Mouse (Mus musculus): ENCODE data around the gene Man1c1. TPM values are rescaled to one million over a fixed set of nuclear protein-coding genes. Genes with fewer than 3 reads are reported as not detected.

The Man1c1 gene
- polyA plus RNA-seq, 1 experiment from 2014 or later, result 5.6 TPM

DNA sequence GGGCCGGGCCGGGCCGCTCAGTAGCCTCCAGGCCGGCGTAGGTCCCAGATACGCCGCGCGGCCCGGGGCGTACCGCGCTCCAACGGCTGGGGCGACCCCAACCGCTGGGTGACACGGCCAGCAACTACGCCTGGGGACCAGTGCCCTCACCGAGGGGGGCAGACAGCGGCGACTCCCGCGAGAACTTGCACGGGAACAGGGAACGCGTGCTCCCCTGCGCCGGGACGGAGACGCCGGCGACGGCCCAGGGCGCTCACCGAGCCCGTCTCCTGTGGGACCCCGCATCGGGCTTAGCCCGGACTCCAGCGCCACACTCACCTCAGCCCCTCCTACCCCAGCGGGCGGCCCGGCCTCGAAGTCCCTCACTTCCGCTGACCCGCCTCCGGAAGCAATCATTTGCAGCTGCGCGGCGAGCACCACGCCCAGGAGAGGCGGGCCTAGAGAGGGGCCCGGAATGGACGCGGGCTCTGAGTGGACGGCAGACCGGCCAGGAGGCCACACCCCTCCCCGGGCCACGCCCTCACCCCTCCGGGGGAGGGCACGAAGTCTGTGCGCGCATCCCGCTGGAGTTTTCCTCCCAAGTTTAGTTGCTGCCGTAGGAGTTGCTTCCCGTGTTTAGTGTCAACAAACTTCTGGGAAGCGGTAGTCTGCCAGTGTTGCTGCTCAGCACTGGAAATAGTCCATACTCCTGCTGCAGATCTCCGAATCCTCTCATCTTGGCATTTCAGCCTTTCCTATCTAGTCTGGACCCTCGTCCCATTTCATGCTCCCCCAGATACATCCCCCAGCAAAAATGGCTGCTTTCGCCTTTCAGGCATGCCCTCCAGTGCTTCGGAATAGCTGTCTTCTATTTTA, 168.9 kb downstream of the Man1c1 start, which contains the start of gene Mtfr1l:
Gene Mtfr1l, minus strand, starts transcription at position 456 of the 855 bp plus-strand sequence.
- Histone ChIP-seq H3K4me2 (ENCODE audit: low read depth, low read length) (peak within 1 kb of the TSS; percentile 83), H3K4me1 (ENCODE audit: control insufficient read depth, insufficient read depth, low read length) (peaks cover 16% of the 10 kb centered on the region), H3K27me3 (ENCODE audit: control insufficient read depth, insufficient read depth, low read length) (no peaks in the 10 kb centered on the region), H3K4me3 (ENCODE audit: low read depth, low read length) (peak within 1 kb of the TSS; percentile 98), H3K36me3 (ENCODE audit: control insufficient read depth, insufficient read depth, low read length) (peaks cover 26% of the 10 kb centered on the region), H3K27ac (ENCODE audit: low read depth, low read length) (peak within 1 kb of the TSS; percentile 76), H3K9ac (replicated peaks; ENCODE audit: low read depth, low read length) (peak within 1 kb of the TSS; percentile 78), H3K9me3 (ENCODE audit: control insufficient read depth, low read length) (no peaks in the 10 kb centered on the region)
- under 1% methylated on average over 69 of the region's 71 CpGs for WGBS
- ATAC-seq (ENCODE audit: low read depth), result peak; percentile 97

DNA sequence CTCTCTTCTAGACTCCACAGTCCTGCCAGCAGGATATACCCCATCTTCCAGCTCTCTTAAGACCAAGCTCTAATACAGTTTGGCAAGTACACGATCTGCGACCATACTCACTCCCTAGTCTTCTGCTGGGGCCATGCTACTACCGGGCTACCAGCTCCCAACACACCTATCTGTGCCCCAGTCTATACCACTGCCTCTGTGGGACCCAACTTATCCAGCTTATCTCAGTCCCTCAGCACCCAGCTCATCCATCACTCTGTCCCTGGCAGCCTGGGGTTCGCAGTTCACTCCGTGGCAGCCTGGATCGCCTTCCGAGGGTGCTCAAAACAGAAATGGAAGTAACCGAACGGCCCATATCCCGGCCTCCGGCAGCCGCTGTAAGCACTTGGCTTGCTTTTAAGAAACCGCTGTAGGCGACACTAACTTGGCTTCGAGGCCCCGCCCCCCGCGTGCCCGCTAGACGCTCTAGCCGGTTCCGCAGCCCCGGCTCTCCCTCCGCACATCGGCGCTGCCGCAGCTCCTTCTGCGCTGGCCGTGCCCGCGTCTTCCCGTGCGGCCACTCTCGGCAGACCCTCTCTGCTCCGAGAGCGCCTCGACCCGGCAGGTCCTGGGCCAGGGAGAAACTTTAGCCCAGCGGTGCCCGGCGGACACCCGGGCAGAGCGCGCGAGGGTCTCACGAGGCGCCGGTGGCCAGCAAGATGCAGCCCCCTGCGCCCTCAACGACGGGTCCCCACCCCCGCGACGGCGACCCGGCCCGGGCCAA, 169.8 kb downstream of the Man1c1 start:
- Histone ChIP-seq H3K36me3 (ENCODE audit: control insufficient read depth, insufficient read depth, low read length) (peaks cover 26% of the 10 kb centered on the region), H3K4me1 (ENCODE audit: control insufficient read depth, insufficient read depth, low read length) (peaks cover 16% of the 10 kb centered on the region), H3K4me2 (ENCODE audit: low read depth, low read length) (peak overlapping the region; percentile 83), H3K27ac (ENCODE audit: low read depth, low read length) (peak overlapping the region; percentile 76), H3K27me3 (ENCODE audit: control insufficient read depth, insufficient read depth, low read length) (no peaks in the 10 kb centered on the region), H3K9ac (replicated peaks; ENCODE audit: low read depth, low read length) (peak overlapping the region; percentile 78), H3K9me3 (ENCODE audit: control insufficient read depth, low read length) (no peaks in the 10 kb centered on the region), H3K4me3 (ENCODE audit: low read depth, low read length) (peak overlapping the region; percentile 98)
- under 1% methylated on average over 49 of the region's 57 CpGs for WGBS
- peak; percentile 13 for ATAC-seq (ENCODE audit: low read depth)

DNA sequence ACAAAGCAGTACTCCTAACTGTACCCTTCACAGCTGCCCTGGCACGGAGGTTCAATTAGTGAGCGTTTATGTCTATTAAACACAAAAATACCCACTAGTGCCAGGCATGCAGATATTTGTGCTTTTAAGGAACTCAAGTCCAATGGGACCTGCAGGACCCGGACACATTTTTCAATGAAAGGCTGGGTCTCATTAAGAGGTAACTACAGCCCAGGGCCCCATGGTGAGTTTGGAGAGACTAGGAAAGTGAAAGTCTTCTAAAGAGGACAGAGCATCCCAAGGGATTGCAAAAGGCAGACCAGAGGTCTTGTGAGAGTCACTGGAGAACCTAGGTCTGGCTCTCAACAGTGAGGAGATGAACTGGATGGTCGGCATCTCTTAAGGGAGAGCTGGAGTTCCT, 170.7 kb downstream of the Man1c1 start:
- Histone ChIP-seq H3K4me2 (ENCODE audit: low read depth, low read length) (peak overlapping the region; percentile 83), H3K27me3 (ENCODE audit: control insufficient read depth, insufficient read depth, low read length) (no peaks in the 10 kb centered on the region), H3K4me1 (ENCODE audit: control insufficient read depth, insufficient read depth, low read length) (peaks cover 16% of the 10 kb centered on the region), H3K36me3 (ENCODE audit: control insufficient read depth, insufficient read depth, low read length) (peaks cover 28% of the 10 kb centered on the region), H3K4me3 (ENCODE audit: low read depth, low read length) (no peak overlapping the region), H3K9ac (replicated peaks; ENCODE audit: low read depth, low read length) (no peak overlapping the region), H3K27ac (ENCODE audit: low read depth, low read length) (no peak overlapping the region), H3K9me3 (ENCODE audit: control insufficient read depth, low read length) (no peaks in the 10 kb centered on the region)
- WGBS, result 86% methylated on average over 4 of the region's 4 CpGs
- ATAC-seq (ENCODE audit: low read depth), result no peak

- Histone ChIP-seq H3K36me3 (ENCODE audit: control insufficient read depth, insufficient read depth, low read length) (peaks cover 30% of the 10 kb centered on the region), H3K9ac (replicated peaks; ENCODE audit: low read depth, low read length) (no peak overlapping the region), H3K9me3 (ENCODE audit: control insufficient read depth, low read length) (no peaks in the 10 kb centered on the region), H3K27ac (ENCODE audit: low read depth, low read length) (no peak overlapping the region), H3K27me3 (ENCODE audit: control insufficient read depth, insufficient read depth, low read length) (no peaks in the 10 kb centered on the region), H3K4me3 (ENCODE audit: low read depth, low read length) (no peak overlapping the region), H3K4me2 (ENCODE audit: low read depth, low read length) (no peak overlapping the region), H3K4me1 (ENCODE audit: control insufficient read depth, insufficient read depth, low read length) (peaks cover 16% of the 10 kb centered on the region)
- ATAC-seq (ENCODE audit: low read depth), result no peak
- WGBS, result 86% methylated on average over 4 of the region's 4 CpGs
Observed at GRCm38 (mm10) chr4:134532928-134533327, 171.2 kb downstream of the Man1c1 start.

DNA sequence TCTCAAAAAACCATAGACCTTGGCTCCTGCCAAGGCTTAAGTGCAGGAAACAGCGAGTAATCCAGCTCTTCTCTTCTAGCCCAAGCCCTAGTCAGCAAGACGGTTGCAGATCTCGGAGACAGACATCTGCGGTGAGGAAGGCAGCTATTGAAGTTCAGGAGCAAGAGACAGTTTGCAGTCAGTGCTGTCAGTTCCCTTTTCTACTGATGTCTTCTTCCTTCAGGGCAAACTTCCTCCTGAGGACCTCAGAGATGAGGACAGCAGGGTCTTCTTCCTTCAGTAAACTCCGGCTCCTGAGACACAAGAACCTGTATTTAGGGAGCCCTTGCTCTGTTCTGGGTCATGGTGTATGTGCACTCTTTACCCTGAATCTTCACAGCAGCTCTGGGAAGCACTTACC, 177.9 kb downstream of the Man1c1 start:
- no peak overlapping the region for H3K4me2 ChIP-seq (ENCODE audit: low read depth, low read length)
- no peak overlapping the region for H3K27ac ChIP-seq (ENCODE audit: low read depth, low read length)
- no peaks in the 10 kb centered on the region for H3K9me3 ChIP-seq (ENCODE audit: control insufficient read depth, low read length)
- H3K9ac ChIP-seq (replicated peaks; ENCODE audit: low read depth, low read length), result no peak overlapping the region
- H3K27me3 ChIP-seq (ENCODE audit: control insufficient read depth, insufficient read depth, low read length), result no peaks in the 10 kb centered on the region
- H3K4me3 ChIP-seq (ENCODE audit: low read depth, low read length), result no peak overlapping the region
- H3K36me3 ChIP-seq (ENCODE audit: control insufficient read depth, insufficient read depth, low read length), result peaks cover 37% of the 10 kb centered on the region
- H3K4me1 ChIP-seq (ENCODE audit: control insufficient read depth, insufficient read depth, low read length), result no peaks in the 10 kb centered on the region
- ATAC-seq (ENCODE audit: low read depth), result no peak
- 83% methylated on average over 5 of the region's 5 CpGs for WGBS

DNA sequence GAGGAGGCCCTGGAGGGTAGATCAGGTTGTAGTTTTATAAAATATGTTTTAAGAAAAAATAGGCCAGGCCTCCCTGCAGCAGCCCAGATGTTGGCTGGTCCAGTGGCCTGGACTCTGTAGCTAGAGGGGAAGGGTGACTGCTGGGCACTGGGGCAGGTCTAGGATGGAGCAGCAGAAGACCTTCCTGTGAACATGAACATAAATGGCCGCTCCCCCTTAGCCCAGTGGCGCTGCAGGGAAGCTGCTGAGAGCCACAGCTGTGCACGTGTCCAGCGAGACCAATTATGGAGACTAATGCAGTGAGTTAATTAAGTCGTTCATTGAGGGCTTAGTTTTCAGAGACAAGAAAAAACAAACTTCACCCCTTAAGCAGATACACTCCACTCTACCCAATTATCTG, 178.3 kb downstream of the Man1c1 start:
- no peaks in the 10 kb centered on the region for H3K4me1 ChIP-seq (ENCODE audit: control insufficient read depth, insufficient read depth, low read length)
- no peaks in the 10 kb centered on the region for H3K9me3 ChIP-seq (ENCODE audit: control insufficient read depth, low read length)
- H3K4me3 ChIP-seq (ENCODE audit: low read depth, low read length), result no peak overlapping the region
- ATAC-seq (ENCODE audit: low read depth), result no peak
- no peaks in the 10 kb centered on the region for H3K27me3 ChIP-seq (ENCODE audit: control insufficient read depth, insufficient read depth, low read length)
- H3K27ac ChIP-seq (ENCODE audit: low read depth, low read length), result no peak overlapping the region
- no peak overlapping the region for H3K4me2 ChIP-seq (ENCODE audit: low read depth, low read length)
- no peak overlapping the region for H3K9ac ChIP-seq (replicated peaks; ENCODE audit: low read depth, low read length)
- peaks cover 35% of the 10 kb centered on the region for H3K36me3 ChIP-seq (ENCODE audit: control insufficient read depth, insufficient read depth, low read length)
- 55% methylated on average over 5 of the region's 5 CpGs for WGBS

DNA sequence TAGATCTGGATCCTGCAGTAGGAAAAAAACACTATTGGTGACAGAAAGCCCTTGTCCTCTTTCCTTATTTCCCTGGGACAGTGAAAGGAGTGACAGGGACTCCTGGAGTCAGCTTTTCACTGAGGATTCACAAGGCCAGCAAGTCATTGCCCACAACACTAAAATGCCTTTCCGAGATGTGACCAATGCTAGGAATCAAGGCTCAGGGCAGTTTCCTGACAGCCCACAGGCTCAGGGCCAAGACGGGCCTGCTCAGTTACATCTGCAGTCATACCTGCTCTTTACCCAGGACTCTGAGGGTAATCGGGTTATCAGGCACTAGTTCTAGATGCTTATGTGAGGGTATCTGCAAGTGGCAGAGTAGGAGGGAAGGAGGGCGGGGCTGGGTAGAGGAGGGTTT, 180.6 kb downstream of the Man1c1 start:
- no peak overlapping the region for H3K4me2 ChIP-seq (ENCODE audit: low read depth, low read length)
- no peak for ATAC-seq (ENCODE audit: low read depth)
- no peaks in the 10 kb centered on the region for H3K27me3 ChIP-seq (ENCODE audit: control insufficient read depth, insufficient read depth, low read length)
- no peak overlapping the region for H3K9ac ChIP-seq (replicated peaks; ENCODE audit: low read depth, low read length)
- H3K4me3 ChIP-seq (ENCODE audit: low read depth, low read length), result no peak overlapping the region
- no peaks in the 10 kb centered on the region for H3K9me3 ChIP-seq (ENCODE audit: control insufficient read depth, low read length)
- H3K4me1 ChIP-seq (ENCODE audit: control insufficient read depth, insufficient read depth, low read length), result no peaks in the 10 kb centered on the region
- WGBS, result 87% methylated on average over 4 of the region's 4 CpGs
- peaks cover 12% of the 10 kb centered on the region; the same call in 1 of the 2 replicates for H3K36me3 ChIP-seq (ENCODE audit: control insufficient read depth, insufficient read depth, low read length)
- H3K27ac ChIP-seq (ENCODE audit: low read depth, low read length), result no peak overlapping the region

- no peak for ATAC-seq (ENCODE audit: low read depth)
Observed at GRCm38 (mm10) chr4:134519281-134519680, 184.8 kb downstream of the Man1c1 start.

DNA sequence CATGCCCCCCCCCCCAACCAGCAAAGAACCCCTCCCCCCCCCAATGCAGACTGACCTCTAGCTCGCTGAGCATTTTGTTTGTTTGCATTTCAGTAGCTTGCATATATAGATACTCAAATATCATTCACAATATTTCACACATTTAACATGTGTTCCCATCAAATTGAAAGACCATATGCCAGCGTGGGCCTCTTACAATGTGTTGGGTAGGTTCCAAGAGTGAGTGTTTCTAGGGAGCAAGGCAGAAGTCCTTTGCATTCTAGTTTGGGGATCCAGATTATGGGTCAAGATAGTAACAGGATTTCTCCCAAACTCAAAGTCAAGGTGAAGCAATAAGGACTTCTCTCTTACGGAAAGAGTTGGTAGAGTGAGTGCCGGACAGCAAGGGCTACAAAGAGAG, 185.5 kb downstream of the Man1c1 start:
- H3K4me3 ChIP-seq (ENCODE audit: low read depth, low read length), result no peak overlapping the region
- H3K4me1 ChIP-seq (ENCODE audit: control insufficient read depth, insufficient read depth, low read length), result no peaks in the 10 kb centered on the region
- no peak overlapping the region for H3K27ac ChIP-seq (ENCODE audit: low read depth, low read length)
- H3K27me3 ChIP-seq (ENCODE audit: control insufficient read depth, insufficient read depth, low read length), result no peaks in the 10 kb centered on the region
- H3K36me3 ChIP-seq (ENCODE audit: control insufficient read depth, insufficient read depth, low read length), result no peaks in the 10 kb centered on the region
- no peak for ATAC-seq (ENCODE audit: low read depth)
- 94% methylated on average over 4 of the region's 4 CpGs for WGBS
- H3K9me3 ChIP-seq (ENCODE audit: control insufficient read depth, low read length), result no peaks in the 10 kb centered on the region
- no peak overlapping the region for H3K4me2 ChIP-seq (ENCODE audit: low read depth, low read length)
- no peak overlapping the region for H3K9ac ChIP-seq (replicated peaks; ENCODE audit: low read depth, low read length)

More at GRCm38 (mm10) chr4:134519281-134519680, 184.8 kb downstream of the Man1c1 start:
- Histone ChIP-seq H3K4me3 (ENCODE audit: low read depth, low read length) (no peak overlapping the region), H3K9ac (replicated peaks; ENCODE audit: low read depth, low read length) (no peak overlapping the region), H3K27me3 (ENCODE audit: control insufficient read depth, insufficient read depth, low read length) (no peaks in the 10 kb centered on the region), H3K36me3 (ENCODE audit: control insufficient read depth, insufficient read depth, low read length) (no peaks in the 10 kb centered on the region), H3K4me2 (ENCODE audit: low read depth, low read length) (no peak overlapping the region), H3K27ac (ENCODE audit: low read depth, low read length) (no peak overlapping the region), H3K4me1 (ENCODE audit: control insufficient read depth, insufficient read depth, low read length) (no peaks in the 10 kb centered on the region), H3K9me3 (ENCODE audit: control insufficient read depth, low read length) (no peaks in the 10 kb centered on the region)

Data from neural tube, embryonic 14.5 days (tissue).